28 mouse cellular contexts compared by ENCODE assay signal in genomic region chr5:16121334-16121733, GRCm38 (mm10).
DNase-seq lines count a peak whose midpoint lies in the region; ATAC-seq and TF ChIP-seq lines count a peak whose summit lies in the region.
"Had no signal": no experiment of that assay in that cellular context is flagged by ENCODE, and none has a peak within 500 bp of the region (broad histone marks: within the 10 kb centered on the region; RNA-seq: fewer than 3 reads in every experiment).

No protein-coding gene starts in this region.

- no peak overlapping the region for H3K27ac ChIP-seq in forebrain, postnatal 0 days (ENCODE audit: low read depth, low read length)
- no peak overlapping the region for H3K27ac ChIP-seq in forebrain, embryonic 12.5 days
- H3K27ac ChIP-seq in hindbrain, embryonic 16.5 days (ENCODE audit: low read depth, low read length): no peak overlapping the region
- no peak overlapping the region for H3K27ac ChIP-seq in hindbrain, embryonic 12.5 days
- H3K27ac ChIP-seq in neural tube, embryonic 14.5 days (ENCODE audit: low read depth, low read length): no peak overlapping the region
- no peak overlapping the region for H3K27ac ChIP-seq in neural tube, embryonic 15.5 days (replicated peaks)
- H3K27ac ChIP-seq: embryonic facial prominence, embryonic 12.5 days; embryonic facial prominence, embryonic 15.5 days; forebrain, embryonic 13.5 days; heart, embryonic 15.5 days; hindbrain, embryonic 10.5 days; intestine, embryonic 15.5 days had no signal

- no peaks in the 10 kb centered on the region for H3K9me3 ChIP-seq in forebrain, postnatal 0 days (ENCODE audit: low read length)
- H3K9me3 ChIP-seq in forebrain, embryonic 12.5 days: no peaks in the 10 kb centered on the region
- no peaks in the 10 kb centered on the region for H3K9me3 ChIP-seq in hindbrain, embryonic 16.5 days (ENCODE audit: control insufficient read depth, low read length)
- no peaks in the 10 kb centered on the region for H3K9me3 ChIP-seq in hindbrain, embryonic 12.5 days (replicated peaks)
- no peaks in the 10 kb centered on the region for H3K9me3 ChIP-seq in neural tube, embryonic 14.5 days (ENCODE audit: control insufficient read depth, low read length)
- H3K9me3 ChIP-seq in neural tube, embryonic 15.5 days (replicated peaks): no peaks in the 10 kb centered on the region
- H3K9me3 ChIP-seq: embryonic facial prominence, embryonic 12.5 days; embryonic facial prominence, embryonic 15.5 days; forebrain, embryonic 13.5 days; G1E; heart, embryonic 12.5 days; heart, embryonic 15.5 days; hindbrain, embryonic 10.5 days; intestine, embryonic 15.5 days had no signal

- no peak overlapping the region for H3K4me2 ChIP-seq in forebrain, postnatal 0 days (ENCODE audit: low read depth)
- no peak overlapping the region for H3K4me2 ChIP-seq in forebrain, embryonic 12.5 days
- no peak overlapping the region for H3K4me2 ChIP-seq in hindbrain, embryonic 16.5 days (ENCODE audit: low read length)
- no peak overlapping the region for H3K4me2 ChIP-seq in hindbrain, embryonic 12.5 days (replicated peaks)
- no peak overlapping the region for H3K4me2 ChIP-seq in neural tube, embryonic 14.5 days (ENCODE audit: low read depth, low read length)
- H3K4me2 ChIP-seq in neural tube, embryonic 15.5 days: no peak overlapping the region
- H3K4me2 ChIP-seq: embryonic facial prominence, embryonic 12.5 days; embryonic facial prominence, embryonic 15.5 days; forebrain, embryonic 13.5 days; heart, embryonic 12.5 days; heart, embryonic 15.5 days; intestine, embryonic 15.5 days had no signal

- H3K27me3 ChIP-seq in forebrain, postnatal 0 days (ENCODE audit: insufficient read depth, low read length): no peaks in the 10 kb centered on the region
- no peaks in the 10 kb centered on the region for H3K27me3 ChIP-seq in forebrain, embryonic 12.5 days
- H3K27me3 ChIP-seq in hindbrain, embryonic 16.5 days (replicated peaks; ENCODE audit: control insufficient read depth, insufficient read depth, low read length): no peaks in the 10 kb centered on the region
- no peaks in the 10 kb centered on the region for H3K27me3 ChIP-seq in hindbrain, embryonic 12.5 days
- no peaks in the 10 kb centered on the region for H3K27me3 ChIP-seq in neural tube, embryonic 14.5 days (ENCODE audit: control insufficient read depth, insufficient read depth, low read length)
- H3K27me3 ChIP-seq in neural tube, embryonic 15.5 days (replicated peaks): no peaks in the 10 kb centered on the region
- H3K27me3 ChIP-seq: CH12.LX; embryonic facial prominence, embryonic 12.5 days; embryonic facial prominence, embryonic 15.5 days; forebrain, embryonic 13.5 days; heart, embryonic 12.5 days; heart, embryonic 15.5 days; intestine, embryonic 15.5 days had no signal

- no peaks in the 10 kb centered on the region for H3K36me3 ChIP-seq in forebrain, postnatal 0 days (ENCODE audit: insufficient read depth)
- H3K36me3 ChIP-seq in forebrain, embryonic 12.5 days (replicated peaks): no peaks in the 10 kb centered on the region
- no peaks in the 10 kb centered on the region for H3K36me3 ChIP-seq in hindbrain, embryonic 16.5 days (ENCODE audit: control insufficient read depth, insufficient read depth, low read length)
- H3K36me3 ChIP-seq in hindbrain, embryonic 12.5 days: no peaks in the 10 kb centered on the region
- no peaks in the 10 kb centered on the region for H3K36me3 ChIP-seq in neural tube, embryonic 14.5 days (ENCODE audit: control insufficient read depth, insufficient read depth, low read length)
- no peaks in the 10 kb centered on the region for H3K36me3 ChIP-seq in neural tube, embryonic 15.5 days
- H3K36me3 ChIP-seq: embryonic facial prominence, embryonic 12.5 days; embryonic facial prominence, embryonic 15.5 days; G1E; heart, embryonic 12.5 days; heart, embryonic 15.5 days; hindbrain, embryonic 10.5 days; intestine, embryonic 15.5 days had no signal

- 63% methylated on average over 11 of the region's 11 CpGs for WGBS in forebrain, postnatal 0 days
- WGBS in forebrain, embryonic 12.5 days: 74% methylated on average over 11 of the region's 11 CpGs
- WGBS in hindbrain, embryonic 16.5 days: 53% methylated on average over 11 of the region's 11 CpGs
- WGBS in hindbrain, embryonic 12.5 days: 68% methylated on average over 11 of the region's 11 CpGs
- WGBS in neural tube, embryonic 14.5 days: 58% methylated on average over 11 of the region's 11 CpGs
- 57% methylated on average over 11 of the region's 11 CpGs for WGBS in neural tube, embryonic 15.5 days

- H3K4me3 ChIP-seq in forebrain, postnatal 0 days (ENCODE audit: low read depth, low read length): no peak overlapping the region
- no peak overlapping the region for H3K4me3 ChIP-seq in forebrain, embryonic 12.5 days (replicated peaks)
- H3K4me3 ChIP-seq in hindbrain, embryonic 16.5 days (ENCODE audit: low read length): no peak overlapping the region
- no peak overlapping the region for H3K4me3 ChIP-seq in hindbrain, embryonic 12.5 days
- no peak overlapping the region for H3K4me3 ChIP-seq in neural tube, embryonic 14.5 days (ENCODE audit: low read depth, low read length)
- H3K4me3 ChIP-seq in neural tube, embryonic 15.5 days (replicated peaks): no peak overlapping the region
- H3K4me3 ChIP-seq: embryonic facial prominence, embryonic 12.5 days; embryonic facial prominence, embryonic 15.5 days; forebrain, embryonic 13.5 days; heart, embryonic 12.5 days; heart, embryonic 15.5 days; hindbrain, embryonic 10.5 days; intestine, embryonic 15.5 days had no signal

- H3K4me1 ChIP-seq in forebrain, postnatal 0 days (ENCODE audit: insufficient read depth): no peaks in the 10 kb centered on the region
- H3K4me1 ChIP-seq in forebrain, embryonic 12.5 days: peaks cover 8% of the 10 kb centered on the region
- H3K4me1 ChIP-seq in hindbrain, embryonic 16.5 days (ENCODE audit: control insufficient read depth, insufficient read depth, low read depth, low read length): no peaks in the 10 kb centered on the region
- no peaks in the 10 kb centered on the region for H3K4me1 ChIP-seq in hindbrain, embryonic 12.5 days
- H3K4me1 ChIP-seq in neural tube, embryonic 14.5 days (ENCODE audit: control insufficient read depth, insufficient read depth, low read length): no peaks in the 10 kb centered on the region
- H3K4me1 ChIP-seq in neural tube, embryonic 15.5 days: no peaks in the 10 kb centered on the region
- H3K4me1 ChIP-seq: embryonic facial prominence, embryonic 12.5 days; embryonic facial prominence, embryonic 15.5 days; heart, embryonic 15.5 days; hindbrain, embryonic 10.5 days; intestine, embryonic 15.5 days had no signal

- no peak for TF ChIP-seq CTCF in forebrain, postnatal 0 days (IDR thresholded peaks at IDR 0.05; ENCODE audit: low read depth)

- no peak overlapping the region for H3K9ac ChIP-seq in forebrain, postnatal 0 days
- H3K9ac ChIP-seq in forebrain, embryonic 12.5 days: no peak overlapping the region
- H3K9ac ChIP-seq in hindbrain, embryonic 16.5 days (ENCODE audit: low read depth, low read length): no peak overlapping the region
- no peak overlapping the region for H3K9ac ChIP-seq in hindbrain, embryonic 12.5 days
- H3K9ac ChIP-seq in neural tube, embryonic 14.5 days (replicated peaks; ENCODE audit: low read depth, low read length): no peak overlapping the region
- no peak overlapping the region for H3K9ac ChIP-seq in neural tube, embryonic 15.5 days (replicated peaks)
- H3K9ac ChIP-seq: embryonic facial prominence, embryonic 12.5 days; embryonic facial prominence, embryonic 15.5 days; forebrain, embryonic 13.5 days; heart, embryonic 12.5 days; heart, embryonic 15.5 days; intestine, embryonic 15.5 days had no signal

- DNase-seq in forebrain, postnatal 0 days: no peak
- DNase-seq in neural tube, embryonic 10.5 days (ENCODE audit: extremely low spot score, low spot score): no peak
- DNase-seq: adrenal gland, postnatal 10 days; adrenal gland, postnatal 36 days; B cell, adult 2 months; cerebellum, adult 11 months; cerebellum, adult 2 months; cerebellum, adult 9-11 months; cerebellum, postnatal 25 days; gastrocnemius, postnatal 25 days; heart, adult 18-20 months; heart, postnatal 10 days; heart, postnatal 36 days had no signal

- peak; percentile 50 for ATAC-seq in forebrain, postnatal 0 days
- ATAC-seq in forebrain, embryonic 12.5 days (ENCODE audit: low FRiP score): no peak
- peak; percentile 34; the same call in 1 of the 2 replicates for ATAC-seq in hindbrain, embryonic 16.5 days
- no peak for ATAC-seq in hindbrain, embryonic 12.5 days (ENCODE audit: low FRiP score)
- peak; percentile 58; the same call in 1 of the 2 replicates for ATAC-seq in neural tube, embryonic 14.5 days (ENCODE audit: low read depth)
- peak; percentile 32; the same call in 1 of the 2 replicates for ATAC-seq in neural tube, embryonic 15.5 days (ENCODE audit: low FRiP score)
- ATAC-seq: intestine, embryonic 15.5 days; Patski had no signal

Comparison
In these comparisons a context has a peak if more than half of its experiments do, and no peak if none do; other contexts are left out.
1. ATAC-seq: peak in forebrain, postnatal 0 days (single experiment), hindbrain, embryonic 16.5 days (single experiment), neural tube, embryonic 14.5 days (single experiment) and neural tube, embryonic 15.5 days (single experiment); none in forebrain, embryonic 12.5 days (single experiment) and hindbrain, embryonic 12.5 days (single experiment).